ENCODE assay signal across 19 mouse cellular contexts in the genomic region with DNA sequence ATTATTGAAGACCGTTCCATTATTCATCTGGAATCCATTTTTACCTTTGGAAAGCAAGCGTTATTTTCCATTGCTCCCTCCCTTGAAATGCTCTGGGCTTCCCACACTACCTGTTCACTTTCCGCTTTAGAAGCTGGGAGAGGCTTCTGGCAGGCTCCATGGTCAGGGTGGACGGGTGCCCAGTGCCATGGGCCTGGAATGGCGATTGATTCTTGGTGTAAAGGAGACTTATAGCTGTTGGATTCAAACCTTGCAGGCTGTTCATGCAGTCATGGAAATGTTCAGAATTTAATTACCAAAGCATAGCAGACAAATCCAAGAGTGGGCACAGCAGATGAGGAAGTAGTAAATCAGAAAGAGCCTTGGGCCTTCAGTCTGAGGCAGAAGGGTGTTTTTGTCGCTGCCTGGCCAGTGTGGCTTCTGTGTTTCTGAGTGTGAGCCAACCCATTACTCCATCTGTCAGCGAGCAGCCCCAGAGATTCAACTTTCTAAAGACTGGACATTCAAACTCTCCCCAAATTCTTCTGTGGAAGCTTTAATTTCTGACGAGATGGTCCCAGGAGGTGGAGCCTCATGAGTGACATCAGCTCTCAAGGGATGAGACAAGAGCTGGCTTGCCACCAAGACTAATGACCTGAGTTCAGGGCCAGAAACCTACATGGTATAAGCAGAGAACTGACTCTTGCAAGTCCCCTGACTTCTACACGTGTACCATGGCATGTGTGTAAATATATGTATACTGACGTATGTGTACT.
A peak's percentile ranks its signal among the peaks of the same experiment; 100 is the strongest.
DNase-seq lines count a peak whose midpoint lies in the region; ATAC-seq and TF ChIP-seq lines count a peak whose summit lies in the region.
"Had no signal": no experiment of that assay in that cellular context is flagged by ENCODE, and none has a peak within 500 bp of the region (broad histone marks: within the 10 kb centered on the region; RNA-seq: fewer than 3 reads in every experiment).

No protein-coding gene starts in this region.

- WGBS in cerebellum, adult 2 months, result 24% methylated on average over 10 of the region's 10 CpGs

- H3K27me3 ChIP-seq in cerebellum, adult 2 months (ENCODE audit: control insufficient read depth, insufficient read depth, low read length), result no peaks in the 10 kb centered on the region
- H3K27me3 ChIP-seq: liver, embryonic 13.5 days; neural tube, embryonic 12.5 days had no signal

- H3K4me1 ChIP-seq in cerebellum, adult 2 months (ENCODE audit: control insufficient read depth, insufficient read depth, low read length), result no peaks in the 10 kb centered on the region
- H3K4me1 ChIP-seq: liver, embryonic 13.5 days; neural tube, embryonic 12.5 days had no signal

- no peak for ATAC-seq in erythroblast, adult 5-6 weeks (replicated peaks; ENCODE audit: low FRiP score, poor library complexity, severe bottlenecking)
- ATAC-seq: forebrain, embryonic 16.5 days; inflammation-experienced regulatory T-cells, adult 6 months had no signal

- TF ChIP-seq CTCF in cerebellum, adult 2 months (IDR thresholded peaks at IDR 0.05; ENCODE audit: borderline replicate concordance, insufficient read depth, low read depth, low read length), result no peak

- no peak overlapping the region for H3K4me3 ChIP-seq in cerebellum, adult 2 months (replicated peaks; ENCODE audit: insufficient read depth, low read depth, low read length)
- H3K4me3 ChIP-seq: gastrocnemius, adult 2 months; left cerebral cortex, adult 2 months; liver, embryonic 13.5 days; neural tube, embryonic 12.5 days had no signal

- no peak overlapping the region for H3K27ac ChIP-seq in cerebellum, adult 2 months (ENCODE audit: insufficient read depth, low read length)
- H3K27ac ChIP-seq: gastrocnemius, adult 2 months; left cerebral cortex, adult 2 months; liver, embryonic 13.5 days; neural tube, embryonic 12.5 days had no signal

- intact Hi-C loops in left cerebral cortex, postnatal 4 days (cut with DNase I), result no loop called here

- peak; percentile 47 for DNase-seq in left cerebral cortex, postnatal 4 days
- DNase-seq in left cerebral cortex, adult 11 months (ENCODE audit: low spot score), result no peak
- peak; percentile 53 for DNase-seq in adrenal gland, postnatal 10 days
- peak; percentile 61 to 65 for DNase-seq in cerebellum, adult 2 months
- peak; percentile 60 to 66 for DNase-seq in cerebellum, postnatal 36 days
- no peak for DNase-seq in ovary, adult 18-20 months (ENCODE audit: low spot score)
- no peak for DNase-seq in lung, postnatal 4 days
- DNase-seq: gastrocnemius, adult 2 months; kidney, adult 8-10 months; kidney, postnatal 25 days; liver, embryonic 13.5 days; lung, embryonic 14.5 days; lung, postnatal 36 days; thymus, postnatal 4 days had no signal

- no peak for TF ChIP-seq POLR2A in cerebellum, adult 2 months (IDR thresholded peaks at IDR 0.05; ENCODE audit: borderline replicate concordance, insufficient read depth, low read length)

Comparison
In these comparisons a context has a peak if more than half of its experiments do, and no peak if none do; other contexts are left out.
1. DNase-seq: peak in left cerebral cortex, postnatal 4 days (single experiment), adrenal gland, postnatal 10 days (single experiment), cerebellum, adult 2 months (2 of 2) and cerebellum, postnatal 36 days (2 of 2); none in left cerebral cortex, adult 11 months (single experiment), ovary, adult 18-20 months (single experiment) and lung, postnatal 4 days (0 of 2).